Mouse (Mus musculus) thymus, postnatal 14 days (tissue): ENCODE data around the gene Gapvd1.

Source experiments
- DNase-seq: peaks from one replicate; pipeline ENCODE4 v3.0.0; 2021

The Gapvd1 gene

GRCm38 (mm10) chr2:34632051-34632450 is 123.0 kb downstream of the Gapvd1 start:
- no peak for DNase-seq

GRCm38 (mm10) chr2:34630445-34630844 is 124.6 kb downstream of the Gapvd1 start:
- no peak for DNase-seq

- no peak for DNase-seq
Measured at GRCm38 (mm10) chr2:34629758-34630157, 125.3 kb downstream of the Gapvd1 start.

GRCm38 (mm10) chr2:34628903-34629540 is 126.0 kb downstream of the Gapvd1 start:
- DNase-seq, result no peak

- no peak for DNase-seq
Measured at GRCm38 (mm10) chr2:34627328-34628226, 127.5 kb downstream of the Gapvd1 start.
